Mouse (Mus musculus): Measurements from ENCODE around the gene Iqgap2. TPM values are rescaled to one million over a fixed set of nuclear protein-coding genes. Genes with fewer than 3 reads are reported as not detected.

Gene Iqgap2
- total and polyA plus RNA-seq, 3 experiments = 0.08 to 0.14 (median 0.11) TPM

DNA sequence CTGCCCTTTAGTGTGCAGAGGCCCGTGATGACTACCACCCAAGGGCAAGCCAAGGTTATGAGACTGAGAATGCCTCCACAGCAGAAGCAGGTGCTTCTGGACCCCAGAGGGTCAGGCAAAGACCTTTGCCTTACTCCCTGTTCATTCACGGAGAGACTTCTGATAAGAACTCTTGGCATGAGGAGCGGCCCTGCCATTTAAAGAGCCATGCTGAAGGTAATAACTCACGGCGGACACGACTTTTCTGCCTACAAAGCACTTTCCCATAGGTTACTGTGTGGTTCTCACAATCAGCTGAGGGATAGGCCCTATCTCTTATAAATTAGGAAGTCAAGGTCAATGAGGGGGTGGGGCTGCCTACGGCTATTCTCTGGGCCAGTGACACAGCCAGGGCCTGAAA is 48.9 kb downstream of the Iqgap2 start:
- Histone ChIP-seq H3K4me1 (ENCODE audit: control insufficient read depth in 1 of 2, insufficient read depth in 2 of 2) (no peaks in the 10 kb centered on the region), H3K27me3 (replicated peaks) (no peaks in the 10 kb centered on the region), H3K4me2 (ENCODE audit: insufficient read depth, low read depth, poor library complexity, severe bottlenecking) (no peak overlapping the region), H3K4me3 (replicated peaks in 1 of 3; ENCODE audit: low read depth in 2 of 3, low read length in 2 of 3, poor library complexity in 1 of 3) (no peak overlapping the region), H3K9ac (ENCODE audit: insufficient read depth, low read depth) (no peak overlapping the region), H3K27ac (ENCODE audit: insufficient read depth, low read depth) (no peak overlapping the region), H3K9me3 (replicated peaks; ENCODE audit: low read length) (no peaks in the 10 kb centered on the region), H3K36me3 (replicated peaks in 1 of 2; ENCODE audit: control insufficient read depth in 1 of 2, insufficient read depth in 1 of 2, low read length in 1 of 2) (no peaks in the 10 kb centered on the region), H3K79me2 (replicated peaks; ENCODE audit: control insufficient read depth, extremely low read depth, insufficient read depth, poor library complexity, severe bottlenecking) (no peaks in the 10 kb centered on the region)
- in situ Hi-C loops (cut with MboI; ENCODE audit: low pct_ligation_motif_present, low pct_unique_long_range_greater_than_20kb, low sequenced_read_pairs) = no loop called here
- no peak for TF ChIP-seq RCOR1 (conservative IDR thresholded peaks at IDR 0.05; ENCODE audit: low read depth, low read length)
- no peak for TF ChIP-seq SMC3 (IDR thresholded peaks at IDR 0.05; ENCODE audit: low read depth, low read length)
- no peak for TF ChIP-seq SIN3A (IDR thresholded peaks at IDR 0.05; ENCODE audit: low read length)
- no peak for TF ChIP-seq KAT2A (IDR thresholded peaks at IDR 0.05; ENCODE audit: insufficient replicate concordance, low read length)
- no peak for TF ChIP-seq ZC3H11A (IDR thresholded peaks at IDR 0.05; ENCODE audit: low read depth, low read length)
- no peak for DNase-seq (ENCODE audit: extremely low read depth)
- dilution Hi-C loops (cut with MboI; ENCODE audit: extremely low pct_ligation_motif_present, extremely low pct_unique_long_range_greater_than_20kb, low sequenced_read_pairs) = no loop called here

- Histone ChIP-seq H3K79me2 (replicated peaks; ENCODE audit: control insufficient read depth, extremely low read depth, insufficient read depth, poor library complexity, severe bottlenecking) (no peaks in the 10 kb centered on the region), H3K9ac (ENCODE audit: insufficient read depth, low read depth) (no peak overlapping the region), H3K27me3 (replicated peaks) (no peaks in the 10 kb centered on the region), H3K4me3 (replicated peaks in 1 of 3; ENCODE audit: low read depth in 2 of 3, low read length in 2 of 3, poor library complexity in 1 of 3) (no peak overlapping the region), H3K27ac (ENCODE audit: insufficient read depth, low read depth) (no peak overlapping the region), H3K36me3 (replicated peaks in 1 of 2; ENCODE audit: control insufficient read depth in 1 of 2, insufficient read depth in 1 of 2, low read length in 1 of 2) (no peaks in the 10 kb centered on the region), H3K4me1 (ENCODE audit: control insufficient read depth in 1 of 2, insufficient read depth in 2 of 2) (no peaks in the 10 kb centered on the region), H3K9me3 (replicated peaks; ENCODE audit: low read length) (no peaks in the 10 kb centered on the region), H3K4me2 (ENCODE audit: insufficient read depth, low read depth, poor library complexity, severe bottlenecking) (no peak overlapping the region)
- dilution Hi-C loops (cut with MboI; ENCODE audit: extremely low pct_ligation_motif_present, extremely low pct_unique_long_range_greater_than_20kb, low sequenced_read_pairs) (no loop called here), in situ Hi-C loops (cut with MboI; ENCODE audit: low pct_ligation_motif_present, low pct_unique_long_range_greater_than_20kb, low sequenced_read_pairs) (no loop called here)
- no peak for DNase-seq (ENCODE audit: extremely low read depth)
- TF ChIP-seq RAD21 (IDR thresholded peaks at IDR 0.05; ENCODE audit: low read depth, low read length) (no peak), ZKSCAN1 (IDR thresholded peaks at IDR 0.05; ENCODE audit: borderline replicate concordance, low read depth, low read length) (no peak), JUND (conservative IDR thresholded peaks at IDR 0.05; ENCODE audit: low read depth, low read length) (no peak), MAX (IDR thresholded peaks at IDR 0.05; ENCODE audit: low read length) (no peak), BHLHE40 (IDR thresholded peaks at IDR 0.05; ENCODE audit: low read depth, low read length) (no peak), MAZ (IDR thresholded peaks at IDR 0.05; ENCODE audit: low read depth, low read length) (no peak), ZMIZ1 (IDR thresholded peaks at IDR 0.05; ENCODE audit: low read depth, low read length) (no peak), RCOR1 (conservative IDR thresholded peaks at IDR 0.05; ENCODE audit: low read depth, low read length) (no peak), MXI1 (IDR thresholded peaks at IDR 0.05; ENCODE audit: low read depth, low read length) (no peak), CHD1 (IDR thresholded peaks at IDR 0.05; ENCODE audit: low read depth, low read length) (no peak), SMC3 (IDR thresholded peaks at IDR 0.05; ENCODE audit: low read depth, low read length) (no peak), MEF2A (IDR thresholded peaks at IDR 0.05; ENCODE audit: borderline replicate concordance, low read depth, low read length) (no peak), ZNF384 (IDR thresholded peaks at IDR 0.05; ENCODE audit: low read depth, low read length) (no peak), SIN3A (IDR thresholded peaks at IDR 0.05; ENCODE audit: low read length) (no peak), EP300 (IDR thresholded peaks at IDR 0.05; ENCODE audit: low read length) (no peak), CTCF (conservative IDR thresholded peaks at IDR 0.05 in 1 of 2, IDR thresholded peaks at IDR 0.05 in 1 of 2; ENCODE audit: low read depth in 2 of 2, low read length in 2 of 2) (no peak), POLR2AphosphoS2 (IDR thresholded peaks at IDR 0.05; ENCODE audit: low read depth, low read length) (no peak), USF2 (conservative IDR thresholded peaks at IDR 0.05; ENCODE audit: low read depth, low read length) (no peak), E2F4 (IDR thresholded peaks at IDR 0.05; ENCODE audit: insufficient replicate concordance, low read depth, low read length) (no peak)
Observed at GRCm38 (mm10) chr13:95841946-95842345, 49.8 kb downstream of the Iqgap2 start.
